Mouse (Mus musculus): ENCODE measurements at regions not wholly inside any gene's neighbourhood (a gene's known extent, or its start where the extent isn't known, plus 50 kb on each side); places are given as distances from the start of the nearest gene placed in this dataset.

DNA sequence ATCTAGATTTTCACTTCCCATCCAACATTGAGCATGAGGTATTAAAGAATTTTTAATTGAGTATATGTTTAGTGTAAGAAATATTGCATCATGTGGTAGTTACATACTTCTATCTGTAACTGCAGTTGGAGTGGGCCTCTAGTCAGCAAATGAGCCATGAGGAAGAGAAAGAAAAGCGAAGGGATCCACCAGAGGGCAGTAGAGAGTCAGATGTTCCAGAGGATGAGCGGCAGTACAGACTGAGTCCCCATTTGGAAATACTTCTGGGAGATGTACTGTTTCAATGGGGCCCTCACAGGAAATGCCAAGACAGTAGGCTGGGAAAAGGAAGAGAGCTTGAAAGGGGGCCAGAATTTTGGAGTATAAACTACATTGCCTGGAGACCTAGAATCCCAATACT lies 221.2 kb downstream of the Myh15 start:
- H3K27ac ChIP-seq, result no peak overlapping the region
- peak; percentile 74; the same call in 1 of the 2 replicates for ATAC-seq (replicated peaks; ENCODE audit: low FRiP score, low read depth)
- DNase-seq (ENCODE audit: low spot score), result peak; percentile 90
- 8% methylated on average over 2 of the region's 2 CpGs for WGBS
- H3K9me3 ChIP-seq (replicated peaks; ENCODE audit: low read length), result no peaks in the 10 kb centered on the region
- no peaks in the 10 kb centered on the region for H3K4me1 ChIP-seq (replicated peaks; ENCODE audit: insufficient read depth, low read length)
- H3K27me3 ChIP-seq (ENCODE audit: insufficient read depth, low read length), result no peaks in the 10 kb centered on the region
- H3K36me3 ChIP-seq (ENCODE audit: insufficient read depth, low read length), result no peaks in the 10 kb centered on the region
- TF ChIP-seq CTCF (IDR thresholded peaks at IDR 0.05; ENCODE audit: low read depth), result peak; percentile 93
- H3K4me3 ChIP-seq (replicated peaks; ENCODE audit: low read depth, low read length), result no peak overlapping the region
- no peak overlapping the region for H3K9ac ChIP-seq (ENCODE audit: low read depth, low read length)
- no peak overlapping the region for H3K4me2 ChIP-seq (ENCODE audit: low read length)

DNA sequence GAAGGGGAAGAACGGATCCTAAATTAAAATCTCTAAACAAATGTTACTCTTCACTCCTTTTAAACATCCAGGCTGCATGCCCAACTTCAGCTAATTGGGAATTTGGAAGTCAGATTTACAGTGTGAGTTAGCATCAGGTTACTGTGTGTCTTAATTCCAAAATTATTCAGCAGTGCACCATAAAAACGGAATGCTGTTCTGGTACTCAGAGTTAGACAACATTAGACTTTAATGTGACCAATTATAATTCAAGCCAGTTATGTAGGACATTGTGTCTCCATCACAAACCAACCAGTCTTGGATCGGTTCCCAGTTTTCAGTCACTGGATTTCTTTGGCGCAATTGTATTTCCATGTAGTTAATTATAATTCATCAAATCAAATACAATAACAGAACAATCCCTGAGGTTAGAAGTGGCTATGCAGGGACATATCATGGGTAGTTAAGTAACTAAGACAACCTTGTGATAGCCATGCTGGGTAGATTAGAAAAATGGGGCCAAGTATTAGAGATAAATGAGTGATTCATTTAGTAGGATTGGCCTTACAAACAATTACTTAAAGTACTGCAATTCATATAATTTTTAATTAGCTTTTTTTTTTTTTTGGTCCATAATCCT lies 230.9 kb downstream of the Myh15 start:
- 53% methylated on average over 4 of the region's 4 CpGs for WGBS
- Histone ChIP-seq H3K27ac (no peak overlapping the region), H3K4me1 (replicated peaks; ENCODE audit: insufficient read depth, low read length) (no peaks in the 10 kb centered on the region), H3K9me3 (replicated peaks; ENCODE audit: low read length) (no peaks in the 10 kb centered on the region), H3K36me3 (ENCODE audit: insufficient read depth, low read length) (no peaks in the 10 kb centered on the region), H3K9ac (ENCODE audit: low read depth, low read length) (no peak overlapping the region), H3K27me3 (ENCODE audit: insufficient read depth, low read length) (no peaks in the 10 kb centered on the region), H3K4me2 (ENCODE audit: low read length) (no peak overlapping the region), H3K4me3 (replicated peaks; ENCODE audit: low read depth, low read length) (no peak overlapping the region)
- ATAC-seq (replicated peaks; ENCODE audit: low FRiP score, low read depth) (no peak), DNase-seq (ENCODE audit: low spot score) (peak; percentile 76)
- TF ChIP-seq CTCF (IDR thresholded peaks at IDR 0.05; ENCODE audit: low read depth), result no peak

DNA sequence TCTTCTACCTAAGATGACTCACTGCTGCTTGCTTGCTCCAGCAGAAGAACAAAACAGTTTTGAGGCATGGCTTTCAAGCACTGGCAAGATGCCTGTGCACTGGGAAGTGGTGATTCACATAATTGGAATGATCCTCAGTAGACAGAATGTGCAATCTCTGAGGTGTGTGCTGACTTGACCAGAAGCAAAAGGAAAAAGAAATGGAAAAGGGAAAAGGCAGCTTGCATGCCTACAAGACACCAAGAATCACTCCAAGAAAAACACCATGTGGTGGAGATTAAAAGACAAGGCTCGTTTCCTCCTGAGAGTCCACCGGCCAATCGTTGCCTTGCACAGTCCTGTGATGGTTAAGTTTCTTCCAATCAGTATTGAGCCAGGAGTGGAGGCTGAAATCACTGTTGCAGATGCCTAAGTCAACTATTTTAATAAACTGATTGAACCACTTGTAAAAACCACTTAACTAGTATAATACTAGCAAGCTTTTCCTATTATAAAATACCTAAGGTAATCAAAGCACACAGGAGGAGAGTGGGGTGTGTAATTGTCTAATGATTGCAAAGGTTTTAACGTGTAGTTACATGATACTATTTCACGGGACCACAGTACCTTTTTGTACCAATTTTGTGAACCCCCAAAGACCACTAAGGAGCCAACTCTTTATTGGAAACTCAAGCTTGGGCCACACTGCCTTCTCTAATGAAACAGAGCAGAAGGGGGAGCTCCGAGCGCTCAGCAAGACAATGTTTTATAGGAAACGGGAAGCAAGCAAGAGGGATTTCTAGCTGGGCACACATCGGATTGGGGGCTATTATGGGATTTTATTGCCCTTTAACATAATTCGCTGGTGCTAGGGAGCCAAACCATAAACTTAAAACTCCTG lies 232.2 kb downstream of the Myh15 start:
- TF ChIP-seq CTCF (IDR thresholded peaks at IDR 0.05; ENCODE audit: low read depth), result no peak
- H3K36me3 ChIP-seq (ENCODE audit: insufficient read depth, low read length), result no peaks in the 10 kb centered on the region
- H3K4me1 ChIP-seq (replicated peaks; ENCODE audit: insufficient read depth, low read length), result no peaks in the 10 kb centered on the region
- H3K27me3 ChIP-seq (ENCODE audit: insufficient read depth, low read length), result no peaks in the 10 kb centered on the region
- ATAC-seq (replicated peaks; ENCODE audit: low FRiP score, low read depth) (no peak), DNase-seq (ENCODE audit: low spot score) (peak; percentile 36)
- WGBS, result 69% methylated on average over 10 of the region's 10 CpGs
- no peak overlapping the region for H3K9ac ChIP-seq (ENCODE audit: low read depth, low read length)
- H3K9me3 ChIP-seq (replicated peaks; ENCODE audit: low read length), result no peaks in the 10 kb centered on the region
- H3K4me2 ChIP-seq (ENCODE audit: low read length), result no peak overlapping the region
- H3K27ac ChIP-seq, result no peak overlapping the region
- H3K4me3 ChIP-seq (replicated peaks; ENCODE audit: low read depth, low read length), result no peak overlapping the region

GRCm38 (mm10) chr16:49303612-49304307 lies 246.5 kb downstream of the Myh15 start:
- H3K27ac ChIP-seq, result no peak overlapping the region
- no peaks in the 10 kb centered on the region for H3K4me1 ChIP-seq (replicated peaks; ENCODE audit: insufficient read depth, low read length)
- H3K9ac ChIP-seq (ENCODE audit: low read depth, low read length), result no peak overlapping the region
- no peaks in the 10 kb centered on the region for H3K27me3 ChIP-seq (ENCODE audit: insufficient read depth, low read length)
- ATAC-seq (replicated peaks; ENCODE audit: low FRiP score, low read depth) (no peak), DNase-seq (ENCODE audit: low spot score) (no peak)
- 87% methylated on average over 6 of the region's 6 CpGs for WGBS
- H3K36me3 ChIP-seq (ENCODE audit: insufficient read depth, low read length), result no peaks in the 10 kb centered on the region
- no peaks in the 10 kb centered on the region for H3K9me3 ChIP-seq (replicated peaks; ENCODE audit: low read length)
- no peak overlapping the region for H3K4me2 ChIP-seq (ENCODE audit: low read length)
- no peak for TF ChIP-seq CTCF (IDR thresholded peaks at IDR 0.05; ENCODE audit: low read depth)
- H3K4me3 ChIP-seq (replicated peaks; ENCODE audit: low read depth, low read length), result no peak overlapping the region

- no peak overlapping the region for H3K9ac ChIP-seq (ENCODE audit: low read depth, low read length)
- WGBS, result 78% methylated on average over 2 of the region's 2 CpGs
- no peaks in the 10 kb centered on the region for H3K27me3 ChIP-seq (ENCODE audit: insufficient read depth, low read length)
- H3K4me1 ChIP-seq (replicated peaks; ENCODE audit: insufficient read depth, low read length), result no peaks in the 10 kb centered on the region
- ATAC-seq (replicated peaks; ENCODE audit: low FRiP score, low read depth), result no peak
- H3K9me3 ChIP-seq (replicated peaks; ENCODE audit: low read length), result no peaks in the 10 kb centered on the region
- no peak overlapping the region for H3K27ac ChIP-seq
- H3K36me3 ChIP-seq (ENCODE audit: insufficient read depth, low read length), result no peaks in the 10 kb centered on the region
- H3K4me2 ChIP-seq (ENCODE audit: low read length), result no peak overlapping the region
- DNase-seq (ENCODE audit: low spot score), result no peak
- no peak overlapping the region for H3K4me3 ChIP-seq (replicated peaks; ENCODE audit: low read depth, low read length)
- no peak for TF ChIP-seq CTCF (IDR thresholded peaks at IDR 0.05; ENCODE audit: low read depth)
These were observed 247.1 kb downstream of the Myh15 start for GRCm38 (mm10) chr16:49304354-49304753.

DNA sequence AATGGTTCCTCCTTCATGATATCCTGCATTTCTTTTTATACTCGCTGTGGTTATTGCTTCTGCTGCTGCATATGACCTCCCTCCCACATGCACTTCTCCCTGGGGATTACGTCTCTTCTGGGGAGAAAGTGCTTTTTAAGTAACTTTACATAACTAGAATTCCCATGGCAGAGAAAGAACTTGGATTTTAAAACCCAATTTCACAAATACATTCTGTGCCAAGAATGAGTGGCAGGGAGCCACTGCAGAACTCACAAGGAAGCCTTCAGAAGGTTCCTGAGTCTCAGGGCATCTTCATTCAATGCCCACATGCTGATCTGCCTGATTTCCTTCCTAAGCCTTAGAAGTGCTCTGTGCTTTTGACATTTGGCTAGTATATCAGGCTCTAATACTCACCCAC lies 259.8 kb downstream of the Myh15 start:
- ATAC-seq (replicated peaks; ENCODE audit: low FRiP score, low read depth) (no peak), DNase-seq (ENCODE audit: low spot score) (no peak)
- Histone ChIP-seq H3K4me2 (ENCODE audit: low read length) (no peak overlapping the region), H3K27ac (no peak overlapping the region), H3K36me3 (ENCODE audit: insufficient read depth, low read length) (no peaks in the 10 kb centered on the region), H3K4me3 (replicated peaks; ENCODE audit: low read depth, low read length) (no peak overlapping the region), H3K27me3 (ENCODE audit: insufficient read depth, low read length) (no peaks in the 10 kb centered on the region), H3K4me1 (replicated peaks; ENCODE audit: insufficient read depth, low read length) (no peaks in the 10 kb centered on the region), H3K9me3 (replicated peaks; ENCODE audit: low read length) (no peaks in the 10 kb centered on the region), H3K9ac (ENCODE audit: low read depth, low read length) (no peak overlapping the region)
- 73% methylated on average over 2 of the region's 2 CpGs for WGBS
- TF ChIP-seq CTCF (IDR thresholded peaks at IDR 0.05; ENCODE audit: low read depth), result no peak
